Mouse (Mus musculus) bone marrow macrophage, adult 2 months (primary cell): Measurements from ENCODE around the gene Retreg3.

Experiments
- CTCF ChIP-seq: IDR thresholded peaks from 2 replicates; pipeline ENCODE4 v1.5.1; 2012; ENCODE audit warnings: low read depth, mild to moderate bottlenecking, low read length, moderate library complexity
- POLR2A ChIP-seq: IDR thresholded peaks from 2 replicates; pipeline ENCODE4 v1.6.1; 2012; ENCODE audit warnings: mild to moderate bottlenecking, low read depth, low read length, borderline replicate concordance

- no peak for TF ChIP-seq POLR2A
- no peak for TF ChIP-seq CTCF
Measured at GRCm38 (mm10) chr11:101119131-101119760, 447 bp downstream of the Retreg3 start.
